Mouse (Mus musculus) small intestine, adult 2 months (tissue): ENCODE measurements around the gene Sept14.

ENCODE experiments used
- CTCF ChIP-seq: fragments of 200-500 bp; IDR thresholded peaks from 2 replicates; pipeline ENCODE4 v1.5.1; 2012; ENCODE audit warnings: low read depth, mild to moderate bottlenecking, control low read depth, inconsistent platforms, low read length, moderate library complexity, mixed read lengths; ENCODE audit not compliant: insufficient replicate concordance, insufficient read length; ENCODE audit errors: extremely low read depth
- POLR2A ChIP-seq: fragments of 200-500 bp; IDR thresholded peaks from 2 replicates; pipeline ENCODE4 v1.6.1; 2012; ENCODE audit warnings: low read depth, mild to moderate bottlenecking, control low read depth, inconsistent platforms, low read length, moderate library complexity

DNA sequence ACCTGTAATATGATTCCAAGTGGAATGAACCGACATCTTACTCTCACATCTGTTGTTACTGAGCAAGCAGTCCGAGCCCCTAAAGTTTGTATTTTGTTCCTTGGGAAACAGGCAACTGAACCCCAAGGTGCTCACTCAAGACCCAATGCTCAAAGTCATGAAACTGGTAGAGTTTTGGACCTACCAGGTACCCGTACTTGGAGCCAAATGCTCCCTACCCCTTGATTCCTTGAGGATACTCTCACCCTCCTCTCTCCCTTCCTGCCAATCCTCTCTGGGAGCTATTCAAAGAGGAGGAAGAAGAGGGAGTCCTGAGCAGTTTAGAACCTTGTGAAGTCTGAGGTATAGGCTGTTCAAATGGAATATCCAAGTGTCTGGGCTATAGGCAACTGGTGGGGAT, 18.5 kb upstream of the Sept14 start:
- TF ChIP-seq CTCF (no peak), POLR2A (no peak)
